Mouse (Mus musculus): ENCODE results near the gene Emp2.
A peak's percentile ranks its signal among the peaks of the same experiment; 100 is the strongest.

Emp2 gene

DNA sequence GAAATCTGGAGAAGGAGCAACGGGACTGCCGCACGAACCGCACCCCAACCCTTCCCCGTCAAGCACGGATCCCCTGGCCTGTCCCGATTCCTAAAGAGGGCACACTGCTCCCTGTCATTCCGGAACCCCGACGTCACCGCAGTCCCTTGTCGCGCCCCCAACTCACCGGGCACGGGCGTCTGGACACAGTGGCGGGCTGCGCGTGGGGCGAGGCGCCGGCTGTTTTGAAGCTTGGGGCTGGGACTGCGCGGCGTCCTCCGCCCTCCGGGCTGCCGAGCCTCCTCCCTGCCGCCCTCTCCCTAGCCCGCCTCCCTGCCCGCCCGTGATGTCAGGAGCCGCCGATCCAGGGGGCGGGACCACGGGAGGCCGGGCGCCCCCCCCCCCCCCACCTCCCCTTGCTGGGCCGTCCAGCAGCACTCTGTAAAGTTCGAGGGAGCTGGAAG, at the start of gene Emp2:
Emp2 (minus strand) TSS at position 323 of the 443 bp plus-strand sequence.
- no peak for DNase-seq

DNA sequence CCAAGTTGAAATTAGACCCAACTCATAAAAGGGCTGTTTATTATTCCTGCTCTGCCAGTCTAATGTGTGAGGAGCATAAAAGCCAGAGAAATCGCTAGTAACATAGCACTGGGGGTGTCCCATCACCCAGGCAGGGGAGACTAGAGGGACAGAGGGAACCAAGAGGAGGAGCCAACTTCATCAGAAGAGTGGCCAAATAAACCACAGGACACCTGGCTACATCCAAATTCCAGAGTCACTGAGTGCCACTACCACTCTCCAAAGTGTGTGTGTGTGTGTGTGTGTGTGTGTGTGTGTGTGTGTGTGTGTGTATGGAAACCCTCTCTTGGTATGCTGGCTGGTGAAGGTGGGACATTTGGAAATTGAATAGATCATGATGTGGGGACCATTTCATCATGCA, 49.3 kb upstream of the Emp2 start:
- no peak for DNase-seq

DNA sequence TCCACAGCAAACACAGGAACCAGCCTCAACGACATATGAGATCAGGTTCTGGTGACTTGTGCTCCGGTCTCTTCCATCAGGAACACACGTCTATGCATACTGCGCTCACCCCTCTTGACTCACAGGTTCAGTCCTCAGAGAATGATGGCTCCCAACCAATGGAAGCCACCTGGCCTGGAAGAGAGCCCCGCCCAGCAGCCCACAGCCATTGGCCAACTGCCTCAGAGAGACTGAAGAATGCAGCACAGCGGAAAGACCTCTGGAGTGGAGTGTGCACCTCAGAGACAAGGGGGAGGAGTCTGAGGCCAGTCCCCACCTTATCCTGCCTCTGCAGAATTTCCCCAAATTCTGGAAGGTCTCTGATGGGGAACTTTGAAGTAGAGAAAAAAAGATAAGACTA, 45.5 kb upstream of the Emp2 start:
- no peak for DNase-seq

DNA sequence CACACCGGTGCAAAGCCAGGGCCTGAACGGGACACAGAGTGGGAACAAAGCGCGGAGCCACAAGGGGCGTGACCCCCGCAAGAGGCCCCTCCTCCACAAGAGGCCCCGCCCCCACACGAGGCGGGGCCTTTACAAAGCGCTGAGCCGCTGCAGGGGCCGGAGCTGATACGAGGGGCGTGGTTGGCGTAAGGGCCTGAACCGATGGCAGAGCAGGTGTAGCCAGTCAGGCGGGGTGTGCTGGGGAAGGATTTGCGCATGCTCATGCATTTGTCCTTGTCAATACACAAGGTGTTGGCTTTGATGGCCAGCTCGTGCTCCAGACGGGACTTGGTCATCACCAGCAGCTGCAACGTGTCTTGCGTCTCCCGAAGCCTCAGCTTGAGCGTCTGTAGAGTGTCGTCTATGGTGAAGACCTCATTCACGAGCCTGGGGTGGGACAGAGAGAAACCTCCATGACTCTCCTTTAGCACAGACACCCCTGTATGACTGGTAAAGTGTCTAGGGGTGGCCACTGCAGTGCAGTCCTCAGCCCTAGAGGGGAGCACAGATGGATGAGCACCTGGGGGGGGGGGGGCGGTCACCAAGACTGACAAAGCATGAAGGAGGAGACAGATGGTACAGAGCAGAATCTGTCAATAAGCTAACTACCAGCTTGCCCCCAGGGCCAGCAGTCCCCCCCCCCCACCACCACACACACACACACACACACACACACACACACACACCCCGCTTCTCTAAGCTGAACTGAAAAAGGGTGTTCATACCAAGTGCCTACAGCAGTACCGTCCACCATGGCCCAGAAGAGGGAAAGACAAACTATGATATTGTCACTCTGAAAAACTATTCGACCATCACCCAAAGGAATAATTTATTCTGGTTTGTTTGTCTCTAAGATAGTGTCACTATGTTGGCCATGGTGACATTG, 44.5 kb upstream of the Emp2 start:
- peak; percentile 27 for DNase-seq

DNA sequence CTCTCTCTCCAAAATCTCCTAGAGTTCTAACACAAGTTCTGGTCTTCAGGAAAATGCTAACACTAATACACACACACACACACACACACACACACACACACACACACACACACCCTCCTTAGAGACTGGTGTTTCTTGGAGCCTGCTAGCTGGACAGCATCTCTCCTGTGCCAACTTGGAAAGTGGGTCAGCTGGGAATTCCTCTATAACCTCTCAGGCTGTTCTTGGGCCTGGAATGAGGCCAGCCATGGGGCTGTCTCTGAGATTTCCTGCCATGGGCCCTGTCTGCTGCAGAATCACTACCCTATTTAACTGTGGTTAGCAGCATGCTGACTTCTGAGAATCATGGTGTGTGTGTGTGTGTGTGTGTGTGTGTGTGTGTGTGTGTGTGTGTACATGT, 41.2 kb upstream of the Emp2 start:
- DNase-seq = no peak

DNA sequence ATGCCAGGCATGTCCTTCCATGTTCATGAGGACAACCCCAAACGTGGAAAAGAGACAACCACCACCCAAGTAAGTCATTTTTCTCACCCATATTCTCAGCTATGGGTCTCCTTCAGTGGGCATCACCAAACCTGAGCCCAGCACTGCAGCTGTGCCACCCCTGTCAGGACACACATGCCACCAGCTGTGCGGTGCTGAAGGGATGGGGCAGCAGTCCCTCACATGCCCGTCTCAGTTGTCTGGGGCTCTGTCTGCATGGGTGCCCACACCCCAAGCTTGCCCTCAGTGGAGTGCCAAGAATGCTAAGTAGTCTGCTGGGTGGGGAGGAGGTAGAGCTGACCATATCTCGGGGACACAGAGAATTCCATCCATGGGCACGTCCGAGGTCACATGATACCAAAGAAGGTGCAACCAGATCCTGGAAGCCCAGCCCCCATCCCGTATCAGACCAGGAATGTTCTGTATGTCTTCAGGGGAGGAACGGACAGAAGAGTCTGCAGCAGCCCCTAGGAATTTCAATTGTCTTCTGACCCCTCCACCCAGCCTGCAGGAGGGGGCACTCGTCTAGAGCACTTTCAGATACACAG, 37.4 kb upstream of the Emp2 start:
- DNase-seq = no peak

DNA sequence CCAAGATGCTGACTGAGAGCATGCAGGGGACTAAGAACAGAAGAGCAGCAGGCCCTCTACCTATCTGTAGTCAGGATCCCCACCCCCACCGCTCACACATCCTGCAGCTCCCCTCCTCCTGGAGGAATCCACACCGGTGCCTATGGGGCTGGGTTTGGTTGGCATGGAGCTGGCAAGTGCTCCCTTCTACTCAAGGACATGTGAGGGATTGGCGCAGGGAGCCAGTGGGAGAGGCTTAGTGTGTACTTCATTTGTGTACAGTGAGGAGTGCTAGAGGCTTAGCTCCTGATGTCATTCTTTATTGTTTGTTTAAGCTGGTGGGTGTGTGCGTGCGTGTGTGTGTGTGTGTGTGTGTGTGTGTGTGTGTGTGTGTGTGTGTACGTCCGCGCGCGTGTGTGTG, 36.1 kb upstream of the Emp2 start:
- no peak for DNase-seq

DNA sequence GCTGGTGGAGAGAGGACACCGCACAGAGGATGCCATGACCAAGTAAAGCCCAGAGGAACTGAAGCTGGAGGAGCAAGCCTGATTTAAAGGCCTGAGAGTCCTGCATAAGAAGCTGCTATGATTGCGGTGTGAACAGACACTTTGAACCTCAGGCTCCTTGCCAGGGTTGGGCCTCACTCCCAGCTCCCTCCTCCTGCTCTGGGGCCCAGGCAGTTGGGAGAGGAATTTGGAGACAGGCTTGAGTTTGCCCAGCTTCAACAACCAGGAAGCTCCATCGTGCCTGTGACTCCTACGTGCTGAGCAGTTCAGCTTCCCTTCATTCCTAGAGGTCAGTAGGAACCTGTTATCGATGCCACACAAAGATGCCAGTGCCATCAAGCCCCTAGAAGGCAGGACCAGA, 35.7 kb upstream of the Emp2 start:
- no peak for DNase-seq

DNA sequence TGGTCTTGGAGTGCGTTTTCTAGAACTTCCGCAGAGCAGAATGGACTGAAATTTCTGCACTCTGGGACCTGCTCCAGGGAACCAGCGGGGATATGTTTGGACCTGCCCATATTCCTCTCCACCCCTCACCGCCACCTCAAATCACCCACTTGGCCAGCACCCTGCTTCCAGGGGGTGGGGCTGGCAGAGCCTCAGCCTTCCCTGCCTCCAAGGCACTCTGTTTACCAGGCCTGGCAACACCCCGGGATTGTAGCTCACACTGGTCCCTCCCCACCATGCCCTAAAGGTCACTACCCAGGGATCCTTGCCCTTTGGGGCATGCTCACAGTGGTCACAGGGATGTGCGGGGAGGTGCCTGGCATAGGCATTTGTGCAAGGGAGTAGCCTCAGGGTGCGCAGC, 33.8 kb upstream of the Emp2 start:
- DNase-seq = no peak

DNA sequence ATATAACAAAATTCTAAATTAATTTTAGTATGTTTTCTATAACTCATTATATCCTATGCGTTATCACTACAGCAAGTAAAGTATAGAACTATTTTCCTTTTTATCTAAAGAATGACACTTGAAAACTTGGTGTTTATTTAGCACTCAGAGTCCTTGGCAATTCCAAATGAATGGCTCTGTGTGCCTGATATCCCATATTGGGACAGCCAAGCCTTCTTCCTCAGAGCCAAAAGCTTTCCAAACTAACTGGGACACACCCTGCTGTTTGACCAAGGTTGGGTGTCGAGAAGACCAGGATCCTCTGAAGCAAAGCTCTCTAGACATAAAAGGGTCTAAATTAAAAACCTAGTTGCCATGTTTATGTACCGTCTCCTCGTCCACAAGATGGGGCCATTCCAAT, 27.3 kb upstream of the Emp2 start:
- DNase-seq = no peak

DNA sequence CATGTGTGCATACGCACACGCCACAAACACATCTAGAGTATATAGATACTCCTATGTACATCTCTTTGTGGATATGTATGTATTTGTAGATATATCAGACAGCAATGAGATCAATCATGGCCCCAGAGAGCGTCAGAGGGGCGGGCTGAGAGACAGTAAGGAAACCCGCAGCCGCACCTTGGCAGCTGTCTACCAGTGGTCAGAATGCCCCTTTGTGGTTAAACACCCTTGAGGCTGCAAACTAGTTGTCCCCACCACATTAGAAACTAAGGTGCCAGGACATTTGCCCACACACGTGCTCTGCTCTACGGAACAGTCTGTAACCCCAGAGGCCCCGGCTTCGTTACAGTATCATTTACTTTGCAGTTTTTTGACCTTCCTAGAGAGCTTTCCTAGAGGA, 26.2 kb upstream of the Emp2 start:
- DNase-seq = no peak

DNA sequence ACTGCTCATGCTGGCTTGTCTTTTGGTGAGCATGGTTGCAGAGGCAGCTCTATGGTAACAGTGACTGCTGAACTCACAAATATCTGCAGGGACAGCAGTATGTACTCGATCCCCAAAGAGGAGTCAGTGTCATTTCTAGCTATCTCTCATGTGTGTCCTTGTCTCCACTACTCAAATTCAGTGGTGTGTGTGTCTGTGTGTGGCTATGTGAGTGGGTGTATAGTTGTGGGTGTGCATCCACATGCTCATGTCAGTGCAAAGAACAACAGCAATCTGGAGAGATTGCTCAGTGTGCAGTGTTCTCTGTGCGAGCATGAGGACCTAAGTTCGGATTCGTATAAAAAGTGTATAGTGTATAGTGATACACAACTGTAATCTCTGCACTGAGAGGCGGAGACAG, 24.8 kb upstream of the Emp2 start:
- DNase-seq = no peak

DNA sequence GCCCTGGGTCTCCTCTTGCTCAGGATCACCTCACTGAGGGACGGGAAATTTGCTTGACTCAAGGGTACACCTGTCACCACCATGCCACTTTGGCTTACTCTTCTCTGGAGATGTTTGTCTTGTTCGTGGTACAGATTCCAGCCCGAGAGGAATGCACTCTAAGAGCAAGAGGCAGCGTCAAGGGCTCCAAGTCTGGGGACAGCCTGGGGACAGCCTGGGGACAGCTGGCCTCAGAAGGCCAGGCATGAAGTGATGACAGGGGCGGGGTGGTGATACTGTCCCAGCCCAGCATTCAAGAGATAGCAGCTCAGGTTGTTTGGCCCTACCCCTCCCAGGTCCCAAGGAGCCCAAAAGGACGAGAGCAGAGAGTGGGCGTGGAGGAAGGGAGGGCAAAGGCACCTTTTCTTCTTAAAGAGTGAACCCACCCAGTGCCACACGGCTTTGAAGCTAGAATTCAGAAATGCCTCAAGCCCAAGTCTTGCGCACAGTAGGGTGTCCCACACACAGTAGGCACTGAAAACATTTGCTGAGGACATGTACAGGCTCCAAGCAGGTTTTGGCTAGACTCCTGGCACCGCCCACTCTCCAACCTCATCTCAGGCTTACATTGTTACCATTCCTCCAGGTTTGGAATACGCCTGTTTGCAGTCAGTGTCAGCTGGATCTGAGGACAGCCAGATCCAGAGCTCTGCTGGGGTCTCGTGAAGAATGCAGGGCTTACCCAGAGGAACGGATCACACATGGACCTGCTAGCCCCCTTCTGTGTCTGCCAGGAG, 23.8 kb upstream of the Emp2 start:
- DNase-seq = no peak

DNA sequence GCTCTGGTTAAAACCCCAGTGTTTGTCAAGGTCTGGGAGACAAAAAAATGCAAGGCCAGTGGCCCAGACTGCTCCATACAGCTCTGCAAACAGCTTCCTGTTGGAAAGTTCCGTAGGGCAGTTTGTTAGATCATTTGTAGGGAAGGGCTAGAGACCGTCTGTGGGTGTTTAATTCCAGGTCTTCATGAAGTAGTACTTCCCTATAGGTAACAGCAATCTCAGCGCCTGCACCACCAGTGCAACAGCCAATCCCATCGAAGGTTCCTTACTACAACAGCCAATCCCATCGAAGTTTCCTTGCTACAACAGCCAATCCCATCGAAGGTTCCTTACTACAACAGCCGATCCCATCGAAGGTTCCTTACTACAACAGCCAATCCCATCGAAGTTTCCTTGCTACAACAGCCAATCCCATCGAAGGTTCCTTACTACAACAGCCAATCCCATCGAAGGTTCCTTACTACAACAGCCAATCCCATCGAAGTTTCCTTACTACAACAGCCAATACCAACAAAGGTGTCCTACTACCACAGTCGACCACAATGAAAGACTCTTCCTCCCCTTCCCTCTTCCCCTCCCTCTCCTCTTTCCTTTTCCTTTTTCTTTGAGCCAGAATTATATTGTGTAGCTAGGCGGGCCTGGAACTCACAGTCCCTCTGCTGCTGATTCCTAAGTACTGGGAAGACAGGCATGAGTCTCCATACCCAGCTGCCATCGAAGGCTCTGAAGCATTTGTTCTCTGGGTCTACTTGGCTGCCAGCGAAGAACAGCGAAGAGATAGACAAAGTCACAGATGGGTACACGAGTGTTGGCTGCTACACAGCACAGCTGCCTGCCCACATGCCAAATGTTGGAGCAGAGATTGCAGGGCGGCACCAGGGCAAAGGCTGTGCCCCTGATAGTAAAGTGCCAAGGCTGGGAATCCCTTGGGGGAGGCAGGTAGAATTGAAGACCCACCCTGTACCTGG, 23.0 kb upstream of the Emp2 start:
- no peak for DNase-seq

DNA sequence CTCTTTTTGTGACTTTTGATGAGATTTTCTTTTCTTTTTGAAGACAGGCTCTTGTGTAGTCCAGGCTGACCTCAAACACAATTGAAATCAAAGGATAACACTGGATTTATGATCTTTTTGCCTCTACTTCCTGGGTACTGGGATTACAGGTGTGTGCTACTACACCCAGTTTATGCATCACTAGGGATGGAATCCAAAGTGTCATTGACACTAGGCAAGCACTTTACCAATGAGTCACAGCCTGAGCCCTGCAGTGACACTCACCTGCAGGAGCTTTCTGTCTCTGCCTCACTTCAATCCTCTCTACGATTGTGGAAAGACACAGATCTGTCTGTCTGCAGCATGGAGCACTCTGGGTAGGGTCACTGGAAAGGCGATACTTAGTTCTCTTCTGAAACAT, 22.2 kb upstream of the Emp2 start:
- no peak for DNase-seq

DNA sequence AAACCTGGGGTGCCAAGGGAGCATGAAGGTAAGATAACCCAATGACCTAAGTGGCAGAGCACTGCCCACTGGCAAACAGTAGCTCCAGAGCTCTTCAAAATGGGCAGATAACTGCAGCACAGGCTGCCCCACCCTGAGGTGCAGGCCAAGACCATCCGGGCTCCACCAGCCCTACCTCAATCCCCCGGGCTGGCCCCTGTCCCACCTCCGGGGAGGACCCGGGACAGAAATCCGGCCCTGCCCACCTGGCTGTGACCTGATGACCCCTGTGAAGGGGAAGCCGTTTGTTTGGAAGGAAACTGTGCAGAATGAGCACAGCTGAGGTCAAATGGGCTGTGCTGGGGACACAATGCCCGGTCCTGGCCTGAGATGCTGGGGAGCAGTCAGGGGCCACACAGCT, 19.0 kb upstream of the Emp2 start:
- no peak for DNase-seq

DNA sequence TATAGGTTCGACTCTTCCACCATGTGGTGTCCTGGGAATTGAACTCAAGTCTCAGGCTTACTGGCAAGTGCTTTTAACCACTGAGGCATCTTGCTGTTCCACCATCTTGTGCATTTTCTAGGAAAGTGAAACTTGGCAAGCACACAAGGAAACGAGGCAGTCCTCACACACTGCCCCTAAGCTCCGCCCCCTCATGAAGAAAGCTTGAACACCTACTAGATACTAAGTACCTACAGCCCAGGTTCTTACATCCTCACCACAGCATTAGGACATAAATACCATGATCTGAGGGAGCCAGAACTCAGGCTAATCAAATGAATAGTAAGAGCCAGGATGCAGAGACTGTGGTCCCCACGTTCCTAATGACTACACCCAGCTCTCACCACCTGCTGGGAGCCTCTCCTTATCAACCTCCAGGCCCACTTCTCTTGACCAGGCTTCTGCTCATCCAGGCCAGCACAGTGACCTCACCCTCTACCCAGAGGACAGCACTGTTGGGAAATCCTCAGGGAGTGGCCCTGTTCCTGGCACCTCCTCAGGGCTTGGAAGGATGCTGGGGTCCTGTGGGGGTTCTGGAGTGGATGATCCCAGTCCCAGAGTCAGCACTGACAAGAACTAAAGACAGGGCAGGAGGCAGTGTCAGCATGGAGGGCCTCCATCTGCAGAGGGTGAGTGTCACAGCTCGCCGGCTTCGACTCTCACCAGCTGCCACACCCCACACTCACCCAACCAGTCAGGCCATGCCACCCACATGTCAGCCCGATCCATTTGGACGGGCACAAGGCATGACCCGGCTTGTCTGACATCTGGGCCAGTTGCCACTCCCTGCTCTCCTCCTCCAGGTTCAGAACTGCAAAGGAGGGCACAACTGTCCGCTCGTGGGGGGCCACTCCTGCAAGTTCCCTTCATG, 17.1 kb upstream of the Emp2 start:
- no peak for DNase-seq

DNA sequence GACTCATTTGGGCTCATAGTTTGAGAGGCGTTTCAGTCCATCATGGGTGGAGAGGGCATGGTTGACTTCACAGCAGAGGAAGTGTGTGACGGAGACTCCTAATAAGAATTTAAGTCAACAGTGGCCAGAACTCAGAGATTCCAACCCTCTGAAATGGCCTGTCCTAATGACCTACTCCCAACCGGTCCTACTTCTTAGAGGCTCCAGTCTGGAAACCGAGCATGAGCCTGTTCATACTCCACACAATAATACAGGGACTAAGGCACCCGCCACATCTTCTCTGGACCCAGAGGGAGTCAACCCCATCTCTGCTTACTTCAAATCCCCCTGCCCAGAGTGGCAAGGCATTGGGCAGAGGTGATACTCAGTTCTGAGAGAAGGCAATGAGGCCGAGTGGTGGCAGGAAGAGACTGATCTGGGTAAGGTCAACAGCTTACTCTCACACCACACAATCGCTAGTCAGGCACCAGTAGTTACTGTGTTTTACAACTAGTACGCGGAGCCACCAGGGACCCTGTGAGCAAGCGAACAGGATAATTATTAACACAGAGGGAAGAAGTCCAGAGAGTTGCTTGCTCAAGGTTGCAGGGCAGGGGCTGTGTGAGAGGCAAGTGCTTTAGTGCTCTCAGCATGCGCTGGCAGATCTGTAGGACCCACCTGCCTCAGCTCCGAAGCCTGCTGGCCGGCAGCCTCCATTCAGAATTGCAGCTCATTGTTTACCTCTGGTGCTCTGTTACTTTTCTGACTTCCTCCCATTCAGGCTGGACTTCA, 14.0 kb upstream of the Emp2 start:
- no peak for DNase-seq

DNA sequence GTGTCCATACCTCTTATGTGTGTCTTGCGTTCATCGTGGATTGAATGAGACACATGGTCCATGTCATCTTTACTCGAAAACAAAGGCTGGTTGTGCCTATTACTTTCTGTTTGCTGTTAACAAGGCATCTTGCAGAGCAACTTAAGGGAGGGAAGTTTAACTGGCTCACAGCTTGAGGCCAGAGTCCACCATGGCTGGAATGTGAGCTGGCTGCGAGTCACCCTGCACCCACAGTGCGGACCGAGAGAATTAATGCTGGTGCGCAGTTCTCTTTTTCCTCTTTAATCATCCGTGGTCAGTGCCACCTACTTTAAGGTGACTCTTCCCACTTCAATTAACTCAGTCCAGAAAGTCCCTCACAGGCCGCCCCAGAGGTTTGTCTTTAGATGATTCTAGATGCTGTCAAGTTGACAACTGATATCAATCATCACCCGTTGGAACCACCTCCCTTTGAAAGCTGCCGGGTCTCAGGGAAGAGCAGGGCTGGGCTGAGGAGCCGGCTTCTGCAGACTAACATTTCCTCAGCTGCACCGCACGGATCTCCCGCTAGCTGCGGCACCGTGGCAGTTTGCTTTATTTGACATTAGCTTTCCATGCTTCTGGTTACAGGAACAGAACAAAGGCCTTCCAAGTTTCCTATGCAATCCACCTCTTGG, 6.3 kb upstream of the Emp2 start:
- DNase-seq = no peak

DNA sequence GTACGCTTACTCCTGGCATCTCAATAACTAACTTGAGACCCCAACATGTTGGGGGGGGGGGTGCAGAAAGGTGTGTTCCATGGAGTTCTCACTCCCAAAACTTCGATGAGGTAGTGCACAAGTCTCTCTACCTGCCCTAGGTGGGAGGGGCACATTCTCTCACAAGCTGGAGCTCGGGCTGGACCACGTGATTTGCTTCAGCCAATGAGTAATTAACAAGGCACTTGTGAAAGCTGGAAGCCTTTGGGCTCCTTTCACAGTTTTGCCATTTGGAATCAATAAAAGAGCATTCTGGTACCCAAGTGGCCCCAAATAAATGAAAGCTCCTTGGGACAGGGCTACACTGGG, 3.4 kb upstream of the Emp2 start:
- DNase-seq = no peak
